Mouse (Mus musculus) heart, adult 2 months (tissue): ENCODE measurements around the gene Pde4b. TPM values are rescaled to one million over a fixed set of nuclear protein-coding genes. Genes with fewer than 3 reads are reported as not detected.

Experiments
- DNase-seq, 2 experiments: peaks; one replicate each; pipeline ENCODE4 v3.0.0; 2021
- H3K27ac ChIP-seq: fragments of 200-600 bp; 2 replicates; pipeline ENCODE4 v1.8.1; 2022
- H3K27me3 ChIP-seq: fragments of 200-500 bp; 2 replicates; pipeline ENCODE4 v1.6.1; 2012; ENCODE audit warnings: mild to moderate bottlenecking, low read length, inconsistent platforms, mixed read lengths; ENCODE audit not compliant: control insufficient read depth, insufficient read depth
- H3K36me3 ChIP-seq: fragments of 200-500 bp; 2 replicates; pipeline ENCODE4 v1.6.1; 2012; ENCODE audit warnings: low read length, inconsistent platforms; ENCODE audit not compliant: control insufficient read depth, insufficient read depth
- H3K4me1 ChIP-seq: fragments of 200-500 bp; 2 replicates; pipeline ENCODE4 v1.6.1; 2011; ENCODE audit warnings: low read length; ENCODE audit not compliant: control insufficient read depth, insufficient read depth
- H3K4me3 ChIP-seq: fragments of 200-600 bp; 2 replicates; pipeline ENCODE4 v1.8.1; 2022
- H3K79me2 ChIP-seq: fragments of 200-500 bp; replicated peaks from 2 replicates; pipeline ENCODE4 v1.6.1; 2012; ENCODE audit warnings: mild to moderate bottlenecking, inconsistent platforms, low read length, moderate library complexity, mixed read lengths; ENCODE audit not compliant: control insufficient read depth, insufficient read depth
- H3K9ac ChIP-seq: fragments of 200-500 bp; 2 replicates; pipeline ENCODE4 v1.6.1; 2012; ENCODE audit warnings: low read depth, mild to moderate bottlenecking, control low read depth, inconsistent platforms, low read length, mixed read lengths
- CTCF ChIP-seq: fragments of 200-600 bp; IDR thresholded peaks from 2 replicates; pipeline ENCODE4 v1.8.1; 2022; ENCODE audit warnings: antibody characterized with exemption, mild to moderate bottlenecking, moderate library complexity
- EP300 ChIP-seq: fragments of 200-500 bp; IDR thresholded peaks from 2 replicates; pipeline ENCODE4 v1.6.1; 2011; ENCODE audit warnings: low read depth, low read length, control low read depth; ENCODE audit not compliant: insufficient read depth
- POLR2A ChIP-seq: fragments of 200-500 bp; IDR thresholded peaks from 2 replicates; pipeline ENCODE4 v1.6.1; 2011; ENCODE audit warnings: mild to moderate bottlenecking, low read depth, low read length, control low read depth; ENCODE audit not compliant: insufficient read depth
- WGBS: fragments of 180-500 bp; shearing (Covaris S2); methylation state at CpG from one replicate; pipeline ENCODE4 v1.1.7; 2018; 5-methylcytosine and 5-hydroxymethylcytosine counted together
- intact Hi-C: fragments of 180-260 bp; cut with DNase I; formaldehyde crosslinking; loops from one replicate; pipeline ENCODE4 v1.15.1; 2025
- polyA plus RNA-seq: library from polyadenylated mRNA; depleted of rRNA; stranded (reverse); fragments of >200 nt; gene quantifications from 2 replicates; pipeline ENCODE4 v1.2.3, GENCODE M21; 2012
- total RNA-seq, 2 experiments: library from RNA; stranded (reverse); gene quantifications; 2 replicates each; pipeline ENCODE4 v1.2.3; 2021

Pde4b gene
- total and polyA plus RNA-seq, 3 experiments = 16.3 to 29.4 (median 28.2) TPM

DNA sequence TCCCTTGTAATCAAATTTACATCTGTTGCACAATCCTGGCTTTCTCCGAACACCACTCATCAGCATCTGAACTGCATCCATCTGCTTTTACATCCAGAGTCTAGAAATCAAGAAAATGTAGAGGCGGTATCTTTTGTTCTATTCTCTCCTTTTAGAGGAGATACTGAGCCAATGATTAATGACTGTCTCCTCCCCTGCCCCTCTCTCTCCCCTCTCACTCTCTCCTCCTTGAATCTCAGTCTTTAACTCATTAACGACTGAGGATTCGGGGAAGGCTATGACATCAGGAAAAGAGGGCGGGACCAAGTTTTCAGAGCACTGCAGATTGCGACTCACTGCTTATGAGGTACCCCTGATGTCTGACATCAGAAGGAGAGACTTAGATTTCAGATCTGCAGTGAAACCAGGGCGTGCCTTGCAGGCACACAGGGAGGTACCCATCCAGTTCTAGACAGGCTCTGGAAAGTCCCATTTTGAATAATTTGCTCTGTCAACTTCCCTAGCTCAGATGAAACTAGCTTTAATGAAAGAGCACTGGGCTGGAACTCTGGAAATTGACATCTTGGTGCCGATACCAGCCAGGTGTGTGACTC lies 433.4 kb downstream of the Pde4b start:
- H3K4me1 ChIP-seq = peaks cover 7% of the 10 kb centered on the region
- H3K36me3 ChIP-seq = peaks cover 11% of the 10 kb centered on the region
- no peak for DNase-seq
- H3K9ac ChIP-seq = no peak overlapping the region
- H3K27me3 ChIP-seq = no peaks in the 10 kb centered on the region
- no peak for TF ChIP-seq POLR2A
- TF ChIP-seq EP300 = no peak
- no peak for TF ChIP-seq CTCF
- H3K79me2 ChIP-seq = no peaks in the 10 kb centered on the region; the same call in 1 of the 2 replicates
- no peak overlapping the region for H3K4me3 ChIP-seq
- no peak overlapping the region for H3K27ac ChIP-seq
- WGBS = 79% methylated on average over 8 of the region's 8 CpGs
- intact Hi-C loops = no loop called here

DNA sequence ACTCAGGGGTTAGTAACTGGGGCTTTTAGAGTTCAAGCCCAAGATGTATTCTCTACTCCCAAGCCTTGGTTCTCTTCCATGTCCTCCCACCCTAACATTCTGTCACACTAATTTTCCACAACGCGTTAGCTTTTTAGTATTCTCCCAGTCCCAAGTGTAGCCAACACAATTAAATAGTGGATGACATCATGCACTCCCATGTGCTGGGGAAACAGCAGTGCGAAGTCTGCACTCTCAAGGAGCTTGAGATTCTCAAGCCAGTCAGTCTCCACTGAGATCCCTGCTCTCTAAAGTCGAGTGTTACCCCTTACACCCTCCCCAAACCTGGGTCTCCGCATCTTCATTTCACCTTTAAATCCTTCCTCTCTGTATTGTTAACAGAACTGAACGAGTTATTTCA lies 434.1 kb downstream of the Pde4b start:
- H3K27me3 ChIP-seq = no peaks in the 10 kb centered on the region
- no peak for DNase-seq
- H3K4me1 ChIP-seq = peaks cover 7% of the 10 kb centered on the region
- intact Hi-C loops = no loop called here
- TF ChIP-seq CTCF (no peak), POLR2A (no peak), EP300 (no peak)
- H3K27ac ChIP-seq = no peak overlapping the region
- H3K79me2 ChIP-seq = no peaks in the 10 kb centered on the region; the same call in 1 of the 2 replicates
- no peak overlapping the region for H3K9ac ChIP-seq
- H3K36me3 ChIP-seq = peaks cover 11% of the 10 kb centered on the region
- 55% methylated on average over 6 of the region's 6 CpGs for WGBS
- no peak overlapping the region for H3K4me3 ChIP-seq

DNA sequence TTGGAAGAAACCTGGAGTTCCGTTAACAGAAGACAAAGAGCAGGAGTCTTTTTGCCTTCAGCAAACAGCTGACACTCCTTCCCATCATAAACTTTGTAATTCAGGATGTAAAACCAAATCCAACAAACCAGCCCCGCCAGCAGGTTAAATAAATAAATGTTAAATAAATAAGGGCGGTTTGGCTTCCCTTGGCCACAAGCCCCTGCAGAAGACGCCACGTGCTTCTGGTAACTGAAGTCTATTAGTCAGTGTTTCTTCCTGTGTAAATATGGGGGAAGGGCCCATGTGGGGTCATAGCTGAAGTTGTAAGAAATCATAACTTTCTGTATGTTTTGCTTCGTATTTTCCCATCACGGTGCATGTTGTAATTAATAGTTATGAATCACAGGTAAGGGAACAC lies 440.0 kb downstream of the Pde4b start:
- H3K79me2 ChIP-seq = no peaks in the 10 kb centered on the region
- peaks cover 6% of the 10 kb centered on the region; the same call in 1 of the 2 replicates for H3K36me3 ChIP-seq
- DNase-seq = no peak
- intact Hi-C loops = no loop called here
- no peak for TF ChIP-seq POLR2A
- TF ChIP-seq CTCF = no peak
- no peak for TF ChIP-seq EP300
- WGBS = 72% methylated on average over 7 of the region's 7 CpGs
- no peaks in the 10 kb centered on the region for H3K27me3 ChIP-seq
- H3K4me3 ChIP-seq = no peak overlapping the region
- H3K27ac ChIP-seq = no peak overlapping the region
- no peak overlapping the region for H3K9ac ChIP-seq
- H3K4me1 ChIP-seq = peaks cover 4% of the 10 kb centered on the region

DNA sequence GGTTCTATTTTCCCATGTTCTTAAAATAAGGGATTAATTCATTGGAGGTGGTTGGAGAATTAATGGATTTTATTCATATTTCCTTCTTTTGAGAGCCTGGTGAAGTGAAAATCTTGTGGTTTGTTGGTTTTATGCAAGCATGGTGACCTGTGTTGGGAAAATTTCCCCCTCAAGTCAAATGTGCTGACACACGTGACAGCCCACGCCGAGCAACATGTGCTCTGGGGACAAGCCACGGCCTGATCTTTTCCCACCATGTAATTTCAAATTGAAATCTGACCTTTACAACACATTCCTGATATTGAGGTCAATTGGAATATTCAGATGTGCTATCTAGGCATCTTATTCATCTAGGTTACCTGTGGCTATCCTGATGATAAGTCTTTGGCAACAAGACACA lies 443.5 kb downstream of the Pde4b start:
- H3K36me3 ChIP-seq = peaks cover 19% of the 10 kb centered on the region
- no peaks in the 10 kb centered on the region for H3K27me3 ChIP-seq
- WGBS = 92% methylated on average over 4 of the region's 4 CpGs
- H3K79me2 ChIP-seq = no peaks in the 10 kb centered on the region
- H3K4me1 ChIP-seq = peaks cover 10% of the 10 kb centered on the region
- DNase-seq = no peak
- no peak overlapping the region for H3K27ac ChIP-seq
- no peak overlapping the region for H3K9ac ChIP-seq
- TF ChIP-seq POLR2A = no peak
- no peak for TF ChIP-seq EP300
- TF ChIP-seq CTCF = no peak
- no peak overlapping the region for H3K4me3 ChIP-seq
- intact Hi-C loops = no loop called here

DNA sequence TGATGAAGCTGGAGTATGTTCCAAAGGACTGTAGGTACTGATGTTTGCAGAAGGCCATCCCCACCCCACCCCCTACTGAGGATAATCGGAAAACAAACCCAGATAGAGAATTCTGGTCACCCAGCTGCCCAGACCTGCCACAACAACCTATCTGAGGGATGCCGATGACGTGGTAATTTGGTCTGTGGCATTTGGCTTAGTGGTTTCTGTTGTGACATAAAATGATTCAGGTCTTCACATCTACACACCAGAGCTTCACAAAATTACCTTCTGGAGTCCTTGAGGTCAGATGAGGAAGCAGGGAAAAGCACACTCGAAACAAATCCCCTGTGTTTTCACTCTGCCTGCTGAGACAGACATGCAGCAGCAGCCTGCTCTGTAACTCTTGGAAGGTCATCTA lies 444.4 kb downstream of the Pde4b start:
- peaks cover 10% of the 10 kb centered on the region for H3K4me1 ChIP-seq
- peaks cover 19% of the 10 kb centered on the region for H3K36me3 ChIP-seq
- H3K27me3 ChIP-seq = no peaks in the 10 kb centered on the region
- no peak for DNase-seq
- no peak for TF ChIP-seq EP300
- TF ChIP-seq CTCF = no peak
- TF ChIP-seq POLR2A = no peak
- intact Hi-C loops = no loop called here
- 65% methylated on average over 4 of the region's 4 CpGs for WGBS
- H3K79me2 ChIP-seq = no peaks in the 10 kb centered on the region
- peak overlapping the region; percentile 10; the same call in 1 of the 2 replicates for H3K27ac ChIP-seq
- H3K4me3 ChIP-seq = no peak overlapping the region
- no peak overlapping the region for H3K9ac ChIP-seq

DNA sequence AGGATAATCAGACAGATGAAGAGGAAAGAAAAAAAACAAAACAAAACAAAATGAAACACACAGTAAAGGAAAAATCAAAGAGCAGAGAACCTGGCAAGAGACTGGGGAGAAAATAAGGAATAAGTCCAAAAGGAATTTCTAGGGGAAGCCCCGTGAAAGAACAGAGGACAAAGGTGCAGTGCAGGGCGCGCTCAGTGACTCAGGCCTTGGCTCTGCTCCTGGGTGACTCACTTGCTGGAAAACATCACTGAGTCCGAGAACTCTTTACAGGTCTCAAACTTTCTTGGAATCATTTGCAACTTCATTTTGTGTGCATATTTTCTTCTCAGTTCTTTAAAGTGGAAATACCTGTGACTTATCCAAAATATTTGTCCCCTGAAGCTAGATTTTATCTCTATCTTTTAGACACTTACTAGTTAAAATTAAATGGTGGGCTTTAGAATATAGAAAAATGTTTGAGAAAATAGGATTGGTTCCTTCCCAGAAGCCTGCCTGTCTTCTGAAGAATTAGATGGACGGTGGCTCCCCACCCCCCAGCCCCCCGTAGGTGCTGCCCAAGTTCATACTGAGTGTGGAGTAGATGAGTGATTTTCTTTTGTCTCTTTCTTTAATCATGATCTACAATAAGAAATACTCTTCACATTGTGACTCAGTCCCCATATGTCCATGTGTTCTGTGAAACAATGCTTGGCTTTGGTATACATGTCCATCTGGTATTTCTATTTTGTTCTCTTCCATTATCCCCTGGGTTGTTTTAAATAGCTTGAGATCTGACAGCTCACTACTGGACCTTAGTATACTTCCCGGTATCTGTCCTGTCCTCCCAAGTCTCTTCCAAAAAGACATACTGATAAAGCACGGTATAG lies 446.1 kb downstream of the Pde4b start:
- Histone ChIP-seq H3K36me3 (peaks cover 15% of the 10 kb centered on the region), H3K79me2 (no peaks in the 10 kb centered on the region), H3K9ac (no peak overlapping the region), H3K4me1 (peaks cover 10% of the 10 kb centered on the region), H3K27me3 (no peaks in the 10 kb centered on the region), H3K4me3 (no peak overlapping the region), H3K27ac (peak overlapping the region; percentile 53)
- peak; percentile 79 to 82 for DNase-seq
- intact Hi-C loops = loop anchor here (1.0 kb wide), 1 partner anchor 37 kb away; no protein-coding TSS in a partner anchor
- TF ChIP-seq CTCF (no peak), POLR2A (no peak), EP300 (0 out of 2 replicates have a peak, but pooled peaks have one; percentile 24)
- 11% methylated on average over 8 of the region's 8 CpGs for WGBS
